Mouse (Mus musculus): ENCODE results near the gene Pop4.

DNA sequence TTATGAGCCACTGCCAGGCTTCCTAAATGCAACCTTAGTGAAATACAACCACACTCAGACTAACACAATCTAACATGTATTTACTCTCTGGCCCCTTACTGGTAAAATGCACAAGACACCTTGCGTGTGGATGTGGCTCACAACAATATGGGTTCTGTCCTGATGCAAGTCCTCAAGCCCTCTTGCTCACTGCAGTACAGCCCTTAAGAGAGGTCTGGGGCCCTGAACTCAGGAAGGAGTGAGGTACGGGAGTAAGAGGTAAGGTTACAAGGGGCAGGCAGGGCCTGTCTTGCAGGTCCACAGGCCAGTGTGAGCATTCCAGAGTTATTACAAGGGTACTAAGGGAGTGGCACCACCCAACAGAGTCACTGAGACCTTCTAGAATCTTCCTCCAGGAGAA is 45.0 kb downstream of the Pop4 start:
- no peak for TF ChIP-seq MEF2A (IDR thresholded peaks at IDR 0.05; ENCODE audit: extremely low read depth, insufficient replicate concordance, low read depth, low read length, poor library complexity, severe bottlenecking)
- no peak for TF ChIP-seq MYC (IDR thresholded peaks at IDR 0.05; ENCODE audit: low read depth, low read length)
